Mouse (Mus musculus) kidney, adult 2 months (tissue): Measurements from ENCODE around the gene Olfr1333. TPM values are rescaled to one million over a fixed set of nuclear protein-coding genes. Genes with fewer than 3 reads are reported as not detected.

Experiments used
- DNase-seq: peaks from one replicate; pipeline ENCODE4 v3.0.0; 2021
- H3K27ac ChIP-seq: fragments of 200-500 bp; 2 replicates; pipeline ENCODE4 v1.5.1; 2012; ENCODE audit warnings: low read depth, low read length, control low read depth, inconsistent platforms; ENCODE audit not compliant: insufficient read depth
- H3K27me3 ChIP-seq: fragments of 200-500 bp; replicated peaks from 2 replicates; pipeline ENCODE4 v1.6.1; 2012; ENCODE audit warnings: mild to moderate bottlenecking, moderate library complexity, low read length, inconsistent platforms; ENCODE audit not compliant: control insufficient read depth, insufficient read depth
- H3K36me3 ChIP-seq: fragments of 200-500 bp; 2 replicates; pipeline ENCODE4 v1.6.1; 2012; ENCODE audit warnings: mild to moderate bottlenecking, moderate library complexity, low read length, inconsistent platforms; ENCODE audit not compliant: control insufficient read depth, insufficient read depth
- H3K4me1 ChIP-seq: fragments of 200-500 bp; 2 replicates; pipeline ENCODE4 v1.6.1; 2011; ENCODE audit warnings: low read length; ENCODE audit not compliant: control insufficient read depth, insufficient read depth
- H3K4me3 ChIP-seq: fragments of 200-500 bp; 2 replicates; pipeline ENCODE4 v1.5.1; 2011; ENCODE audit warnings: mild to moderate bottlenecking, low read depth, low read length, control low read depth; ENCODE audit not compliant: insufficient read depth
- CTCF ChIP-seq: fragments of 200-500 bp; conservative IDR thresholded peaks from 2 replicates; pipeline ENCODE4 v1.5.1; 2011; ENCODE audit warnings: low read depth, mild to moderate bottlenecking, control low read depth, low read length, moderate library complexity, mixed read lengths; ENCODE audit not compliant: insufficient read depth, insufficient read length
- POLR2A ChIP-seq: fragments of 200-500 bp; IDR thresholded peaks from one replicate; pipeline ENCODE4 v1.6.1; 2011; ENCODE audit warnings: low read depth, low read length, control low read depth
- WGBS: fragments of 180-500 bp; shearing (Covaris S2); methylation state at CpG from one replicate; pipeline ENCODE4 v1.1.7; 2018; 5-methylcytosine and 5-hydroxymethylcytosine counted together
- polyA plus RNA-seq: library from polyadenylated mRNA; depleted of rRNA; stranded (reverse); fragments of >200 nt; gene quantifications from 2 replicates; pipeline ENCODE4 v1.2.3, GENCODE M21; 2012; rRNA removed

Gene Olfr1333
- polyA plus RNA-seq, 1 experiment: not detected

DNA sequence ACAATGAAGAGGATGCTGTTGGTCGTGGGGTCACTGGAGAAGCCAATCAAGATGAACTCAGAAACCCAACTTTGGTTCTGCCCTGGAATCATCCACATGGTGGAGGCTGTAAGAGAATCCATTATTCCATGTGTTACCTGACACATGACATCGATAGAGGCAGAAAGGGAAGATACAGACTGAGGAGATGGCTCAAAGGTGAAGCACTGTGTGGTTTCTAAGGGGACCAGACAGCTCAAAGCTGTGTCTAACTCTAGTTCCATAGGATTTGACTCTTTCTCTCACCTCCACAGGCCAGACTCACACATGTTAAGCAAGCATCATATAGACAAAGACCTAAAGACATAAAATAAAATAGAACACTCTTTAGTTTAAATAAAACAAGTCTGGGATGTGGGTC lies 53.6 kb downstream of the Olfr1333 start, which contains the start of gene Olfr1337:
Gene Olfr1337 (minus strand): TSS at position 101 of the 400 bp plus-strand sequence.
- Histone ChIP-seq H3K4me3 (no peak within 1 kb of the TSS), H3K4me1 (no peaks in the 10 kb centered on the region), H3K27ac (no peak within 1 kb of the TSS), H3K27me3 (no peaks in the 10 kb centered on the region), H3K36me3 (no peaks in the 10 kb centered on the region)
- TF ChIP-seq POLR2A (no peak), CTCF (no peak)
- WGBS: 79% methylated on average over 2 of the region's 2 CpGs
- DNase-seq: no peak

Other genes with a start within 250 kb of the Olfr1333 start
- gene Cfap57, start 215.5 kb downstream of the Olfr1333 start, polyA plus RNA-seq: 0.06 and 0.08 TPM in 2 replicates
- gene Ebna1bp2, start 215.5 kb downstream of the Olfr1333 start, polyA plus RNA-seq: 24.0 and 29.4 TPM in 2 replicates
- gene Olfr62, start 177.3 kb downstream of the Olfr1333 start, polyA plus RNA-seq: not detected in 2 replicates
- not detected in 2 replicates for gene Olfr1342, start 143.5 kb downstream of the Olfr1333 start, polyA plus RNA-seq
- not detected in 2 replicates for gene Olfr1341, start 132.8 kb downstream of the Olfr1333 start, polyA plus RNA-seq
- gene Olfr1340, start 116.1 kb downstream of the Olfr1333 start, polyA plus RNA-seq: not detected in 2 replicates
- not detected in 2 replicates for gene Olfr1339, start 104.1 kb downstream of the Olfr1333 start, polyA plus RNA-seq
- gene Olfr1338, start 77.5 kb downstream of the Olfr1333 start, polyA plus RNA-seq: not detected in 2 replicates
- not detected in 2 replicates for gene Olfr1337, start 53.7 kb downstream of the Olfr1333 start, polyA plus RNA-seq
- not detected in 2 replicates for gene Olfr1335, start 26.3 kb downstream of the Olfr1333 start, polyA plus RNA-seq
- gene Olfr1331, start 28.4 kb upstream of the Olfr1333 start, polyA plus RNA-seq: not detected in 2 replicates
- not detected in 2 replicates for gene Olfr1330, start 52.3 kb upstream of the Olfr1333 start, polyA plus RNA-seq
- not detected in 2 replicates for gene Olfr1329, start 81.2 kb upstream of the Olfr1333 start, polyA plus RNA-seq
- not detected in 2 replicates for gene Olfr1328, start 102.3 kb upstream of the Olfr1333 start, polyA plus RNA-seq
- not detected in 2 replicates for gene Lao1, start 125.3 kb upstream of the Olfr1333 start, polyA plus RNA-seq